In genomic region chr10:71284131-71284510, GRCm38 (mm10) we compare ENCODE assay signal across 10 mouse cellular contexts. TPM values are rescaled to one million over a fixed set of nuclear protein-coding genes. Genes with fewer than 3 reads are reported as not detected.
DNase-seq lines count a peak whose midpoint lies in the region; ATAC-seq and TF ChIP-seq lines count a peak whose summit lies in the region.
"Had no signal": no experiment of that assay in that cellular context is flagged by ENCODE, and none has a peak within 500 bp of the region (broad histone marks: within the 10 kb centered on the region; RNA-seq: fewer than 3 reads in every experiment).

No protein-coding gene starts in this region.

- no peaks in the 10 kb centered on the region for H3K36me3 ChIP-seq in liver, adult 2 months (ENCODE audit: control insufficient read depth, insufficient read depth, low read length)
- H3K36me3 ChIP-seq in embryonic facial prominence, embryonic 14.5 days (ENCODE audit: control insufficient read depth, insufficient read depth, low read length) = no peaks in the 10 kb centered on the region
- no peaks in the 10 kb centered on the region for H3K36me3 ChIP-seq in intestine, embryonic 15.5 days
- no peaks in the 10 kb centered on the region for H3K36me3 ChIP-seq in neural tube, embryonic 13.5 days

- no peaks in the 10 kb centered on the region for H3K9me3 ChIP-seq in embryonic facial prominence, embryonic 14.5 days (ENCODE audit: control insufficient read depth, low read length)
- H3K9me3 ChIP-seq in intestine, embryonic 15.5 days = no peaks in the 10 kb centered on the region
- H3K9me3 ChIP-seq in neural tube, embryonic 13.5 days = no peaks in the 10 kb centered on the region

- TF ChIP-seq CTCF in liver, adult 2 months (IDR thresholded peaks at IDR 0.05; ENCODE audit: low read depth, low read length) = no peak

- WGBS in liver, adult 2 months = 12% methylated on average over 8 of the region's 8 CpGs
- 16% methylated on average over 8 of the region's 8 CpGs for WGBS in embryonic facial prominence, embryonic 14.5 days
- 13% methylated on average over 8 of the region's 8 CpGs for WGBS in intestine, embryonic 15.5 days
- 6% methylated on average over 8 of the region's 8 CpGs for WGBS in neural tube, embryonic 13.5 days

- H3K27ac ChIP-seq in liver, adult 2 months (replicated peaks; ENCODE audit: insufficient read depth, low read depth, low read length) = no peak overlapping the region
- H3K27ac ChIP-seq in embryonic facial prominence, embryonic 14.5 days (replicated peaks; ENCODE audit: low read depth, low read length) = peak overlapping the region; percentile 67; the same call in 1 of the 2 replicates
- 0 out of 2 replicates have a peak overlapping the region, but pooled peaks have one; percentile 73 for H3K27ac ChIP-seq in intestine, embryonic 15.5 days
- H3K27ac ChIP-seq in neural tube, embryonic 13.5 days (replicated peaks) = peak overlapping the region; percentile 93

- H3K9ac ChIP-seq in liver, adult 2 months (ENCODE audit: low read depth, low read length) = peak overlapping the region; percentile 92
- peak overlapping the region; percentile 94 for H3K9ac ChIP-seq in embryonic facial prominence, embryonic 14.5 days (ENCODE audit: low read depth, low read length)
- peak overlapping the region; percentile 94; the same call in 1 of the 2 replicates for H3K9ac ChIP-seq in intestine, embryonic 15.5 days
- H3K9ac ChIP-seq in neural tube, embryonic 13.5 days = peak overlapping the region; percentile 99

- ATAC-seq in embryonic facial prominence, embryonic 14.5 days (ENCODE audit: low read depth) = no peak
- no peak for ATAC-seq in intestine, embryonic 15.5 days
- no peak for ATAC-seq in neural tube, embryonic 13.5 days (ENCODE audit: low read depth)

- peak; percentile 26 for DNase-seq in liver, adult 2 months (ENCODE audit: extremely low read depth, low read depth, low spot score)
- DNase-seq in liver = no peak
- DNase-seq in embryonic facial prominence, embryonic 14.5 days (ENCODE audit: low spot score) = no peak
- no peak for DNase-seq in c-Kit-positive CD71-positive TER-119-positive erythroid progenitor cells, embryonic 14.5 days (ENCODE audit: low spot score)
- no peak for DNase-seq in gastrocnemius, postnatal 25 days
- no peak for DNase-seq in layer of hippocampus, postnatal 14 days (ENCODE audit: low spot score in 2 of 2)
- DNase-seq: adrenal gland, adult 2 months; lung, postnatal 4 days had no signal

- TF ChIP-seq POLR2A in liver, adult 2 months (IDR thresholded peaks at IDR 0.05; ENCODE audit: extremely low read depth, insufficient read depth, low read length) = no peak

- H3K79me2 ChIP-seq in liver, adult 2 months (ENCODE audit: control insufficient read depth, insufficient read depth, low read length) = peaks cover 18% of the 10 kb centered on the region; the same call in 1 of the 2 replicates

- peaks cover 16% of the 10 kb centered on the region for H3K4me1 ChIP-seq in liver, adult 2 months (ENCODE audit: control insufficient read depth, insufficient read depth, low read length)
- peaks cover 17% of the 10 kb centered on the region; the same call in 1 of the 2 replicates for H3K4me1 ChIP-seq in embryonic facial prominence, embryonic 14.5 days (ENCODE audit: control insufficient read depth, insufficient read depth, low read length)
- peaks cover 10% of the 10 kb centered on the region; the same call in 1 of the 2 replicates for H3K4me1 ChIP-seq in intestine, embryonic 15.5 days (replicated peaks)
- peaks cover 54% of the 10 kb centered on the region for H3K4me1 ChIP-seq in neural tube, embryonic 13.5 days (replicated peaks)

- no peaks in the 10 kb centered on the region for H3K27me3 ChIP-seq in liver, adult 2 months (ENCODE audit: control insufficient read depth, insufficient read depth, low read length)
- H3K27me3 ChIP-seq in embryonic facial prominence, embryonic 14.5 days (replicated peaks; ENCODE audit: control insufficient read depth, insufficient read depth, low read length) = no peaks in the 10 kb centered on the region
- no peaks in the 10 kb centered on the region for H3K27me3 ChIP-seq in intestine, embryonic 15.5 days (replicated peaks)
- H3K27me3 ChIP-seq in neural tube, embryonic 13.5 days = no peaks in the 10 kb centered on the region

- peak overlapping the region; percentile 78 for H3K4me2 ChIP-seq in embryonic facial prominence, embryonic 14.5 days (ENCODE audit: low read depth, low read length)
- peak overlapping the region; percentile 86 for H3K4me2 ChIP-seq in intestine, embryonic 15.5 days (replicated peaks)
- H3K4me2 ChIP-seq in neural tube, embryonic 13.5 days = peak overlapping the region; percentile 70

- H3K4me3 ChIP-seq in liver, adult 2 months (ENCODE audit: insufficient read depth, low read depth, low read length) = peak overlapping the region; percentile 90
- H3K4me3 ChIP-seq in embryonic facial prominence, embryonic 14.5 days (ENCODE audit: low read depth, low read length) = peak overlapping the region; percentile 96
- H3K4me3 ChIP-seq in intestine, embryonic 15.5 days (replicated peaks) = peak overlapping the region; percentile 96
- H3K4me3 ChIP-seq in neural tube, embryonic 13.5 days = peak overlapping the region; percentile 97

RNA-seq across cellular contexts. Expression of gene Ube2d1, which starts 0.9 kb away (rescaled TPM):
- total RNA-seq in liver, adult 2 months (2014; rRNA removed) = 5.3 and 6.2 TPM in 2 replicates
- 8.0 and 9.5 TPM in 2 replicates for polyA plus RNA-seq in liver, adult 2 months (2012; rRNA removed)
- 72.8 and 80.1 TPM in 2 replicates for polyA plus RNA-seq in embryonic facial prominence, embryonic 14.5 days (2014; fragmentation: Nextera tagmentation; extraction: Ambion mirVana)
- 48.5 and 57.7 TPM in 2 replicates for polyA plus RNA-seq in intestine, embryonic 15.5 days (2015; fragmentation: Nextera tagmentation; extraction: Ambion mirVana)
- polyA plus RNA-seq in neural tube, embryonic 13.5 days (2015; fragmentation: Nextera tagmentation; extraction: Ambion mirVana) = 200 and 217 TPM in 2 replicates
- total RNA-seq in gastrocnemius, postnatal 25 days (2021) = 100 to 1,000 TPM; 144 to 173 TPM
- total RNA-seq in layer of hippocampus, postnatal 14 days (2021) = 10 to 100 TPM; 56.2 to 62.6 TPM

RNA-seq across cellular contexts. Expression of gene Tfam, which starts 46.0 kb away (rescaled TPM):
- total RNA-seq in liver, adult 2 months (2014; rRNA removed) = 18.5 and 19.6 TPM in 2 replicates
- 10.4 and 11.6 TPM in 2 replicates for polyA plus RNA-seq in liver, adult 2 months (2012; rRNA removed)
- polyA plus RNA-seq in embryonic facial prominence, embryonic 14.5 days (2014; fragmentation: Nextera tagmentation; extraction: Ambion mirVana) = 56.5 and 64.1 TPM in 2 replicates
- 89.1 and 93.6 TPM in 2 replicates for polyA plus RNA-seq in intestine, embryonic 15.5 days (2015; fragmentation: Nextera tagmentation; extraction: Ambion mirVana)
- polyA plus RNA-seq in neural tube, embryonic 13.5 days (2015; fragmentation: Nextera tagmentation; extraction: Ambion mirVana) = 56.6 and 69.5 TPM in 2 replicates
- total RNA-seq in gastrocnemius, postnatal 25 days (2021) = 10 to 100 TPM; 50.1 to 50.8 TPM
- 10 to 100 TPM; 35.3 to 38.9 TPM for total RNA-seq in layer of hippocampus, postnatal 14 days (2021)
